Mouse (Mus musculus): ENCODE measurements around the gene Mrps9.

- no peak for TF ChIP-seq CTCF (IDR thresholded peaks at IDR 0.05; ENCODE audit: low read depth)
- TF ChIP-seq EP300 (IDR thresholded peaks at IDR 0.05; ENCODE audit: low read depth) = no peak
These were observed 25.5 kb downstream of the Mrps9 start for GRCm38 (mm10) chr1:42876463-42877093.
